Mouse (Mus musculus) thymus, postnatal 4 days (tissue): Measurements from ENCODE around the gene St6galnac6.

Source experiments
- DNase-seq: peaks from one replicate; pipeline ENCODE4 v3.0.0; 2021

St6galnac6 gene

GRCm38 (mm10) chr2:32599409-32599808 lies at the start of gene St6galnac6:
Gene St6galnac6, plus strand, starts transcription at chr2:32599709.
- no peak for DNase-seq

- no peak for DNase-seq
These were observed 49.7 kb upstream of the St6galnac6 start for GRCm38 (mm10) chr2:32549764-32550163.

- no peak for DNase-seq
These were observed 48.3 kb upstream of the St6galnac6 start for GRCm38 (mm10) chr2:32551236-32551635.

- peak; percentile 34 for DNase-seq
These were observed 45.8 kb upstream of the St6galnac6 start for GRCm38 (mm10) chr2:32553592-32554148.

GRCm38 (mm10) chr2:32555484-32555883 lies 44.0 kb upstream of the St6galnac6 start:
- no peak for DNase-seq

- DNase-seq, result peak; percentile 45
These were observed 43.5 kb upstream of the St6galnac6 start for GRCm38 (mm10) chr2:32556019-32556418.

GRCm38 (mm10) chr2:32559570-32559969 lies 39.9 kb upstream of the St6galnac6 start:
- DNase-seq, result no peak

GRCm38 (mm10) chr2:32566536-32567063 lies 32.9 kb upstream of the St6galnac6 start:
- peak; percentile 76 for DNase-seq

- no peak for DNase-seq
These were observed 31.4 kb upstream of the St6galnac6 start for GRCm38 (mm10) chr2:32568149-32568548.

GRCm38 (mm10) chr2:32568941-32569340 lies 30.6 kb upstream of the St6galnac6 start:
- DNase-seq, result no peak

GRCm38 (mm10) chr2:32570698-32571494 lies 28.6 kb upstream of the St6galnac6 start, which contains the start of gene Dpm2:
Gene Dpm2, plus strand, starts transcription at chr2:32570858.
- peak; percentile 90 for DNase-seq

- DNase-seq, result no peak
These were observed 27.3 kb upstream of the St6galnac6 start for GRCm38 (mm10) chr2:32572196-32572595.

GRCm38 (mm10) chr2:32574497-32574896 lies 25.0 kb upstream of the St6galnac6 start, which contains the start of gene Pip5kl1:
Gene Pip5kl1, plus strand, starts transcription at chr2:32574797.
- no peak for DNase-seq

GRCm38 (mm10) chr2:32574901-32575585 lies 24.5 kb upstream of the St6galnac6 start:
- DNase-seq, result peak; percentile 79

- peak; percentile 81 for DNase-seq
These were observed 23.8 kb upstream of the St6galnac6 start, which contains the start of gene 9430097D07Rik for GRCm38 (mm10) chr2:32575586-32576160. Gene 9430097D07Rik, minus strand, starts transcription at chr2:32575684.

GRCm38 (mm10) chr2:32576532-32576931 lies 23.0 kb upstream of the St6galnac6 start:
- no peak for DNase-seq

GRCm38 (mm10) chr2:32578146-32579046 lies 21.1 kb upstream of the St6galnac6 start:
- peak; percentile 53 for DNase-seq

- DNase-seq, result peak; percentile 55
These were observed 17.9 kb upstream of the St6galnac6 start for GRCm38 (mm10) chr2:32581450-32582095.

- peak; percentile 80 for DNase-seq
These were observed 16.4 kb upstream of the St6galnac6 start for GRCm38 (mm10) chr2:32582830-32583799.

- no peak for DNase-seq
These were observed 14.3 kb upstream of the St6galnac6 start for GRCm38 (mm10) chr2:32585149-32585714.
